Mouse (Mus musculus) spleen, adult 12 weeks (tissue): ENCODE data around the gene Plekha7.

Experiments used
- DNase-seq: peaks from one replicate; pipeline ENCODE4 v3.0.0; 2022; ENCODE audit warnings: low spot score

Plekha7 gene

DNA sequence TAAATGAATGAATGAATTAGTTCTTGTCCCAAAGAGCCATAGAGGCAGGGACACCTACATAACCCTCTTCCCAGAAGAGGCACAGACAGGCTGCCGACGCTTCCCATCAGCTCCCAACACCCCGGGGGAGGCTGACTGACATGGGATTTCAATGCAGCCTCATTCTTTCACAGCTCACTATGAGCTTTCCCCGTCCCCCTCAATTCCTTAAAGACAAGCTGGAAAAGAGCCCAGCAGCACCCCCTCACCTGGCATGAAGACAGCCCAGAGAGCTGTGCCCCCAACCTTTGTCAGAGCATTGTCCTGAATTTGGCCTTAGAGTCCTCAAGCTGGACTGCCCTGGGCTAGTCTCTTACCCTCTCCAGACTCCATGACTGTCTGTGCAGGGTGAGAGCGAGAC is 122.0 kb downstream of the Plekha7 start:
- DNase-seq, result no peak

DNA sequence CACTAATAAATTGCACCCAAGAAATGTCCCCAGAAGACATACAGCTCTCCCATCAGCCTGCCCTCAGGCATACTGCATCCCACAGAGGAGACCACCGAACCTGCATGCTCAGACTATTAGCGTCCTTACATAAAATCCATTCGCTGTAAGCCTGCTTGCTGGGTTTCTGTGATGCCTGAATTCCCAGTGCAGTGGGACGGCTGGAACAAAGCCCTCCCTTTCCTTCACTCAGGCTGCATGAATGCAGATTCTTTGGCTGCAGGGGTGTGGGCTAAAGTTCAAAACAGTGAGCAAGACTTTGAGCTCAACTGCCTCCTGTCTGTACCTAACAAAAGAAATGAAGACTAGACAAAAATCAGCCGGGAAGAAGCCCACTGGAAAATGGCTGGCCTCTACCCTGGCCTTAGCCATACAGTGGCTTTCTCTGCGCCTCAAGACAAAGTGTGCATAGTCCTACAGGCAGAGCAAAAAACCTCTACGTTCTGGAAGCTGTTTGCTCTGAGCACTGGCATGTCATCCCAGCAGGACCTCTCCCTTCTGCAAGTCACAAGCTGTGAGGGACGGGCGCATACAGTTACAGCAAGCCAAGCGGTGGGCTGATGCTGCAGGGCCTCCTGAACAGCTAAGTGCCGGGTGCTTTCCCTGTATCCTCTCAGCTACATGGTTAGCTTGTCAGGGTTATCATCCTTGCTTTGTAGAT is 123.7 kb downstream of the Plekha7 start:
- DNase-seq, result no peak

DNA sequence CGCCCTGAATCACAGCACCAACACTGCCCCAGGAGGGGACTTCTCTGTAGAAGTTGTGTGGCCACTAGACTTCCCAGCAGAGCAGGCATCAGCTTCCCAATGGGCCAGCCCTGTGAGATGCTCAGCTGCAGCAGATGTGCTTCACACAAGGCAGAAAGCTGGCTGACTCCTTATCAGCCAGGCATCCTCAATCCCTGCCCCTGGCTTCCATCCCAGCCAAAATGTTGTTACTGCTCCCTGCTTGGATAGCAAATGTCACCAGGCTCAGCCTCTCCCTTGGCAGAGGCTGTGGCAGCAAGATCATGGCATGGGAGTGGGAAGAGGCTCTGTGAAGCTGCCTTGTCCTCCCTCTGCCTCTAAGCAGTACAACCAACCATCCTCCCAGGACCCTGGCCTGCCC is 125.7 kb downstream of the Plekha7 start:
- no peak for DNase-seq

DNA sequence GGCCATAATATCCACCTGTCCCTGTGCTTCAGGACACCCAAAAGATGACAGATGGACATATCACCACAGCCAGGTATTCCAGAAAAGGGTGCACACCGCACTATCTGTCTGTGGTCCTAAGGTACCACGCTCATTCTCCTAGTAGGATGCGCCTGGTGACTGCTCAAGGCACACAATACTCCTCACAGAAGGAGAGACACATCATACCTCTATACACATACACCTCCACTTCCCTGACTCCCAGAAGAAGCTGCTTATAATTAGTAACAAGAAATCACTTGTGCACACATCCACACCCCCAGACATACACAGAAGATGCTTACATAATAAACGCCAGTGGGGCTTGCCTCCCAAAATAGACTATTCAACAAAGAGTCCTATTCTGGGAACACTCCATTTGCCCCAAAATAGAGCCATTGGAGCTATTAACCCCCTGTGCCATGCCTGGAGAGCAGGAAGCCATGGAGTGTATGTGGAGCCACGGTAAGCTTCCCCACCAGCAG is 126.7 kb downstream of the Plekha7 start:
- no peak for DNase-seq

DNA sequence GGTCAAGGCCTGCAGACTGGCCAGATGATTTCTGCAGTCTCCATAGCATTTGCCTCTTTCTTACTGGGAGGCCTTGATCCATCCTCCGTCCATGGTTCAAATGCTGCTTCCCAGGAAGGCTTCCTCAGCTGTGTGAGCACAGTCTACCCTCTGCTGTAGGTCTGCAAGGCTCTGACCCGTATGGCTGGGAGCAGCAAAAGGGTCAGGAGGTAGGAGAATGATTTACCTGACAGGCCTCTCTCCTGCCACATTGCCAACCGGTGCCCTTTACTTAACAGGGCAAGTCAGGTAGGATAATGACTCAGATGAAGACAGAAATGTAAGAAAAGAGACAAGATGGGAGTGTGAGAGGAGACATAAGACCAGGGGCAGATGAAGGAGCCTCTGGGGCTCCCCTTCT is 129.3 kb downstream of the Plekha7 start:
- DNase-seq, result no peak

DNA sequence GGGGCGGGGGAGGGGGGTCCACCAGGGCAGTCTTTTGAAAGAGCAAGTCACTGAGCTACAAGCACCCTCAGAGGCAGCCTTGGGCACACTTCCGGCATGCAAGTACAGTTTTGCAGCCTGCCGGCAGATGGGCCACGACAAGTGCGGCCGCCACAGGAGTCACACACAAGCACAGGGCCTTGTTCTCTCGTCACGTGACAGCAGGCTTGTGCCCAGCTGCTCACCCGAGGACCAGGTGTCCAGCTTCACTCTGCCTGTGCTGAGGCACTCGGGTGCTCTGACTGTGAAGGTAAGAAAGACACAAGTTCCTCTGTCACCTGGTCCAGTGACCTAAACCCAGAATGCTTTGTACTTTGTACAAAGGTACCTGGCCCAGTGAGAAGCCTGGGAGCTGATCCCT is 135.4 kb downstream of the Plekha7 start:
- no peak for DNase-seq

DNA sequence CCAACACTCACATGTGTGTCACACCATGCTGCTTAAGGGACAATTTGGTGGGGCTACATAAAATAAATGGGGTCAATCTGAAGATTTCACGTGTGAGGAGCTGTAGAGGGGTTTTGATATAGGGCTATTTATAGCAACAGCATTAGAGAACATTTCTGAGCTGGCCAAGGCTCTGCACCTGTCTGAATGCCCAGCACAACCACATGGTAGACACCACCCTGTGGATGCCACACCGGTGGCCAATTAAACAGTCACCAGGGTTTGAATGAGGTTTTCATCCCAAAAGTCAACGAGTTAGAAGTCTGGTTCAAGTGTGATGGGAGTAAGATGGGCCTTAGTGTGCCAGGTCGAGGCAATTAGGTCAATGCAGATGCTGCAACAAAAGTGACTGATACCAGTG is 138.8 kb downstream of the Plekha7 start:
- no peak for DNase-seq

DNA sequence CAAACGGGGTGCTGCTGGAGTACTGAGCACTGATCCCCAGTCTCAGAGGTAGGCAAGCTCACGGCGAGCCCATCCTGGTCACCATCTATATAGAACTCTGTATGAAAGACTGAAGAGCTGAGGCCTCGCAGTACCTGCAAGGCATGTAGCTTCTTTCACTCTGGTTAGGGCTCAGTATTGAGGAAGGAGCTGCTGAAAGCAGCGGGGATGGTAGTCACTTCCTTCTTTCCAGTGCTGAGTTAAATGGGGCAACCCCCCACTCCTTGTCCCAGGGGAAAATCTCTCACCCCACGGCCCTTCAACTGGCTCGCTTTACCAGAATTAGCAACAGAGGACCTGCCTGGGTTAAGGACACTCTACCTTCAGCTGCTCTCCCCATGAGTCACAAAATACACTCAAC is 140.0 kb downstream of the Plekha7 start:
- DNase-seq, result no peak

DNA sequence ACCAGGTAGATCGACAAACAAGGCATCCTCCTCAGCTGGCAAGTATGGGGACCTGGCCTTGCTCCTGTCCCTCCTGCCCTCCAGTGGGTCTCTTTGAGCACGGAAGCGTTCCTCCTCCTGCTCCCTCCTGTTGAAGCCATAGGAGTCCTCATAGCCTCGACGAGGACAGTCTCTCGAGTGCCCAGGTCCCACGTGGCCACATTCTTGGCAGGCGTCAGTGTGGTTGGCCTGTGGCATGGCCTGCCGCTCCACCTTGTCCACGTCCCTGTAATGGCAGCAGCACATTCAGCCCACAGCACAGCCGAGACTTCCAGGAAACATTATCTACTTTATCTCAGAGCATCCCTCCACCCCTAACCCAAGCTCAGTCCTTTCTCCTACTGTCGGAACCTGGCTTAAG is 143.9 kb downstream of the Plekha7 start:
- no peak for DNase-seq

DNA sequence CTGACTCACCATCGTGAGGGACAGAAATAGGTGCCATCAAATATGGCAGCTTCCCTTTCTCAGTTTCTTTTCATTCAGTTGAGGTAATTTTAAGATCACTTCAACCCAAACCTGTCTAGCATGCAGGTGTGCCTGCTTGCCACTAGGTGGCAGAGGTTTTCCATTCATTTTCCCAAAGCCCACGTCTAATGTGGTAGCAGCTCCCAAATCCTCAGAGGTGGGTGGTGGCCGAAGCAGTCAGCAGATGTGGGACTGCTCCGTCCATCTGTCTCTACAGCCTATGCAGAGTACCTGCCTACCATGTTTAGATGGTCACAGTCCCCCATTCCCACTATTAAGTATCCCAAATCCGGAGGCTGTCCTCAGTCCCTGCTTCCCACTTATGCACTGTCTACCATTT is 146.6 kb downstream of the Plekha7 start:
- DNase-seq, result no peak

DNA sequence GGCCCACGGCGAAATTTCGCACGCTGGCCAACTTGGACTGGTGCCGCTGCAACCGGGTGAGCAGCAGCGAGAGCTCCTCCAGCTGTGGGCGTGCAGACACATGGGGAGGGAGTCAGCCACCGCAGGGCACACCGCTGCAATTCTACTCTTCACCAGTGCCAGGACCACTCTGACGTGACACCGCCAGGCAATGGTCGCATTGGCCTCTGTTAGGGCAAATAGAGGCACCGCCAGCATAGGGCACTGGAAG is 151.4 kb downstream of the Plekha7 start:
- no peak for DNase-seq

DNA sequence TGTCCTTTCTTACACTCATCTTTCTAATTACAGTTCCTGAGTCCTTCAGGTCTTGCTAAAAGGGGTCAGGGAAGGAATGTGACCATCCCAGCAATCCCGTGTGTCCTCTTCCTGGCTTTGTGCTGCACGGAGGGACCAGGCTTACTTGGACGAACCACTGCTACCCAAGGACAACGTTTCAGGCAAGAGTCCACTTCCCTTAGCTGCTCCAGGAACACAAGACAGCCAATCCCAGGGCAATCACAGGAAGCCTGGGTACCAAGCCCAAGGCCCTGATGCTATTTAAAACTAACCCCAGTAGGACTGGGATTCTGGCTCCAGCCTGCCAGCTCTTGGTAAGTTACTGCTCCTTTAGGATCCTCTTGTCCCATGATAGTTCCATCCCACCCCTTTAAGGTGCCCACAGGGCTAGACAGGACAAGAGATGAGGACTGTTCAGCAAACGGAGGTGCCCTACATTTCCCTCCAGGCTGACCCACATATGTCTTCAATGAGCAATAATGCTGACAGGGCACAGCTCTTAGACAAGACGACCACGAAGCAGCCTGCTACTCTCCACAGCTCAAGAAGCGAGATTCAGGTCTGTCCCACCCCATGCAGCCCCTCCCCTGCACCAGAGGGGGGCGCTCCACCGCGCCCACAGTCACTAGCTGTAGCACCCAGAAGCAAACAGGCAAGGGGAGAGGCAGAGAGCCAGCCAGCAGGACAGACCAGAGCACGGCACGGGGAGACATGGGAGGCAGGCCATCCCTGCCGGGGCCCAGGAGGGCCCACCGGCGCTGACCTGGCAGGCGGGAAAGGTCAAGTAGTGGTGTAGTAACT is 151.9 kb downstream of the Plekha7 start:
- no peak for DNase-seq

DNA sequence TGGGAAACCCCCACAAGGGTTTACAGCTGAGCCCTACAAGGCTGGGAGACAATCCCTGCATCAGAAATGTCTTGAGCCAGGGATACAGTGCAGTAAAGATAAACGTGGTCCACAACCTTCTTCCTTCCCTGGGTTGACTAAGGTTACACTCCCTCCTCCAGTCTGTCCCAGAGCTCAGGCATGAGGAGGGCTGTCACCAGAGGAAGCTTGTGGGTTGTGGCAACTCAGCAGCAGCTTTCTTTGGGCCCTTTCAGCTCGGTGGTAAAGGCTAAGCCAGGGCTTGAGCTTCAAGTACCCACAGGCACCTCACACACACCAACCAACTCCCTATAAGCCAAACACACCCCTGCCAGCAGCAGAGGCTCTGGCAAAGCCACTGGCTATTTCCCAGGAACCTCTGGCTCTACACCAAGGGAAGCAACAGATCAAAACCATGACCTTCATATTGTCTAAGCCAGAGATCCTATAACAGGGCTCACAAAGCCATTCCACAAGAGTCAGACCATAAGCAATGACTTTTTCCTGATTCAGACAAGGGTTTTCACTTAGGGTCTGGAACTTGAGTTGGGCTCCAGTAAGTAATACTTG is 154.3 kb downstream of the Plekha7 start:
- no peak for DNase-seq

DNA sequence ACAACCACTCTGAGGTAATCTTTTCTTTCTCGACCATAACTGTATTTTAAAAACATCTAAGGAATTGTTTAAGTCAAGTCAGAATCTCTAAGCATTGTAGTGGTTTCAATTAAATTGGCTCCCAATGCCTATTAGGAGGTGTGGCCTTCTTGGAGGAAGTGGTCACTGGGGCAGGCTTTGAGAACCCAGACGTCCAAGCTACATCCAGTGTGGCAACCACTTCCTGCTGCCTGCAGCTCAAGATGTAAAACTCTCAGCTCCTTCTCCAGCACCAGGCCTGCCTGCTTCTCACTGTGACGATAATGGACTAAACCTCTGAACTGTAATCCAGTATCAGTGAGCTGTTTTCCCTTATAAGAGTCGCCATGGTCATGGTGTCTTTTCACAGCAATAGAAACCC is 158.6 kb downstream of the Plekha7 start:
- DNase-seq, result no peak

DNA sequence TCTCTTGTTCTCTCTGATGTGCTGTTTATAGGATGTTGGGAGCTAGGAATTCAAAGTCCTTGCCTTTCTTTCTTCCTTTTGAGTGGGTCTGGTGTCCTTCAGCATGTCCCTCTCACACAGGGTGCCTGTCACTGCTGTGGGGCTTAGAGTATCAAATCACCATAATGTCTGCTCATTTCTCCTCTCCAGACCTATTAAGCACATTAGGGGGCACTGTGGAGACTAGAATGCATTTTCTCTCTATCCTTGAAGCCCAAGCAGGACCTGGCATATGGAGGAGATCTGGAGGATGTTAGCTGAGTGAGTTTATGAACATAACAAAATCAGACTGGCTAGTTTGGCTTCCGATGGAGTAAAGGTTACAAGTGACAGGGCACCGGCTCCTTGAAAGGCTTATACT is 161.1 kb downstream of the Plekha7 start:
- DNase-seq, result no peak

DNA sequence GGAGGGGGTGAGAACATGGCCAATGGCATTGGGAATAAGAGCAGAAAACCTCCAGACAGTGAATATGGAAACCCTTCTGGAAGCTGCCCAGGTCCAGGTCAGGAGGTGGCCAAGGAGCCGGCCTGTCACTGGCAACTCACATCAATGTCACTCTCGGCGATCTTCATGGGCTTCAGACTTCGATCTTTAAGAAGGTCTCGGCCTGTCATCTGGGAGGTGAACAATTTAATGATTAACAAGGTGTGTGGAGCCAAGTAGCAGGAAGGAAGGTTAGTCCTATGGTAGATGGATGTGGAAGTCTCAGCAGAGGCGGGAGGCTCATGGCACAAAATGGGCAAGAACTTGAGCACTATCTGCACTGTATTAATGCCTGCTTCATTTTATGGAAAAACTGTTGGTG is 163.1 kb downstream of the Plekha7 start:
- no peak for DNase-seq

DNA sequence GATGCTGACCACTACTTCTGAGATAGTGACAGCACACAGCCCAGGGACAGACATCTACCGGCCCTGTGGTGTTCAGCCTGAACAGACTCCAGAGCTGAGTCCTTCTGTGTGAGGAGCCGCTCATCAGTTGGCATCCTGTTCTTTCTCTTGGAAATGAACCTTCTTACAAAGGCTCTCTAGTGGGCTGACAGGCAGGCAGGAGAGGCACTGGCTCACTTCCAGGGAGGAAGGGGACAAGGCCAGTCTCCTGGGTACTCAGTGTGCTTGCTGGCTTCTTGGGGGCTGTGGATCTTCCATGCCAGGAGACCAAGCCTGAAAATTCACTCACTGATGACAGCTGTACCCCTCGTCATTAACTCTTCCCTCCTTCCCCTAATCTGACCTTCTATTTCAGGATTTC is 170.5 kb downstream of the Plekha7 start:
- no peak for DNase-seq

DNA sequence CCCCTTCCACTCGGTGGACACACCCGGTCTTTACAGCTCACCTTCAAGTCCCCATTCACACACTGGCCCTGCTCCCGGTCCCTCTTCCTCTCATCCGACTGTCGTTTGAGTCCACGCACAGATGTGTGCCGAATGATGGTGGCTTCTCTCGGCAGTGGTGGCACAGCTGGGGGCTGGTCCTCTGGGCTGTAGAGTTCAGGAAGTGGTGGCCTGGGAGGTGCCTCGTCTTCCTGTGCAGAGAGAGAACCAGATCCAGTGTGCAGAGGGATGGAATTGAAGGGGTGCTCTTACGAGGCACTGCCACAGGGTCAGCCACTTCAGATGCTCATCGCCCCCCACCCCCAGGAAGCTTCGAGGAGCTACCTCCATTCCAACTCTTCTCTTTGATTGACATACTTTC is 171.0 kb downstream of the Plekha7 start:
- no peak for DNase-seq

DNA sequence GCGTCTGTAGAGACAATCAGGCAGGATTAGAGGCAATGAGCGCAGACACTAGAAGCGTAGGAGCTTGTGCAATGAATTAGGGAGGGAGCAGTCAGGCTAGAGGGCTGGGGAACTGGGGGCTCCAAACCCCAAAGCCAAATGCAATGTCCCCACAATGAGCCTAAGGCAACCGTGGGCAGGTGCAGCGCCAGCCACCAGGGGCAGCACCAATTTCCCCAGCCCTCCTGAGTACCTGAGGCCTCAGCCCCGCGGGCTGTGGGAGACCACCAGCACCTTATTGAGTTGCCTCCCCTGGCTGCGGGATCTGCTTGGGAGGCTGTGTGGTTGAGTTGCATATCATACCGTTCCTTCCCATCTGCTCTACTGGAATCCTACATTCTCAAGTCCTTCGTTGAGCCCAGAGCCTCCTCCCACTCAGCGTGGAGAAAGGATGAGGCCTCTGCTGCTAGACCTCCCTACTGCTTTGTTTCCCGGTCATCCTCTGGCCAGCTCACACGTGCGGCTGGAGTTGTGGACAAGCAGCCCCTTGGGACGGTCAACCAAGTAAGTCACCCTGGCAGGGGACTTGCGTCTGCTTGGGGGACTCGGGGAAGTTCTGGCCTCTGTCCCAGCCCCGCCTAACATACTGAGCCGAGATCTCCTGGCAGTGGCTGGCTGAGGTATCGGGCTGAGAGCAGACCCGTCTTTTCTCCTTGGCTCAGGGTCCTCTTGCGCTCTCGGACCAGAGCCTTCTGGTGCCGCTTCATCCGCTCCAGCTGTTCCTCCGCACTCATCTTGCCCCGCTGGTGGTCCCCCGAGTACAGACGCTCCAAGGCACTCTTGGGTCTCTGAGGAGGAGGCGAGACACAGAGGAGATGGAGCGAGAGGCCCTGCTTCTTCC is 173.5 kb downstream of the Plekha7 start:
- no peak for DNase-seq

DNA sequence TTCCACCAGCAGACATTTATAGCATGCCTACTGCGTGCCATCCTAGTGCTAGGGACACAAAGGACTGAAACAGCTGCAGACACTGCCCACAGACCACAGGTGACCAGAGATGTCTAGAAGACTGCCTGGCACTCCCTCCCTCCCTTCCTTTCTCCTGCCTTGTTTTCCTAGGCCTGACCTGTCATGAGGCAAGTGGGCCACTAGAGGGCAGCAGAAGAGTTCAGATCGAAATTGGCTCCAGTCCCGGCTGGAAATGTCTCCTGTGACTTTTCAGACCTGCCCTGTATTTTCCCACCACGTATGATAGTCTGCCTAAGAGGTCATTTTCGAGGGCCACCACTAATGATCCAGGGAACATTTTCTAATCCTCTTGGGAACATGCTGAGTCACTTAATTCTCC is 176.1 kb downstream of the Plekha7 start:
- no peak for DNase-seq

DNA sequence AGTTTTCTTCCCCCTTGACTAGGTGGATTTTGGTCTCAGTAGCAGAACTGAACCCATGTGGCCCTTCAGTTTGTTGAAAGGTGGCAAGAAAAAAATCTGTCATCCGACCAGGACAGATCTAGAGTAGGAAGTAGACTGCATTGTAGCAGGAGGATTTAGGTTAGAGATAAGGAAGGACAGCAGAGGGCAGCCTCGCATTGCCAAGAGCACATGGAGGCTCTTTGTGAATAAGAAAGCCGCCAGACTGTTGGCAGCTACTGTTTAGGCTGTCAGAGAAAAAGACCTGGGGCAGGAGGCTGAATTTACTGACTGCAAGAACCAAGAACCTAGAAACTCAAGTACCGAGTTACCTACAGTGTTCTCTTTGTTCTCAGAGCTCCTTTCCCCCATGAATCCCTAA is 176.8 kb downstream of the Plekha7 start:
- DNase-seq, result no peak

DNA sequence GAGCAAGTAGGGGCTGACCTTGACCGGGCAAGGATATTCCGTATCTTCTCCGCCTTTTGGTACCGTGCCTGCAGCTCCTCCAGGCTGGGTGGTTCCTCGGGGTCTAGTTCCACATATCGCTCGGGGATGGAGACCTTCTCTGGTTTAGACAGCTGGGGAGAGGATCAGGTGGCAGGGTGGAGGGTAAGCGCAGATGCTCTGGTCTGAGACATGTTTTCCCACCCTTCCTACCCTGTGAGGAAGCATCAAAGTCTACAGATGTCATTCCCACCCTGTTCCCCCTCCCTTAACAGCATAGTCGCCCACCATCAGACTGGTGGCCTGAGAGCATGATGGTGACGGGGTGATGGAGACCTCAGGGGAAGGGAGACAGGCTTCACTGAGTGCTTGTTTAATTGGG is 178.8 kb downstream of the Plekha7 start:
- no peak for DNase-seq

DNA sequence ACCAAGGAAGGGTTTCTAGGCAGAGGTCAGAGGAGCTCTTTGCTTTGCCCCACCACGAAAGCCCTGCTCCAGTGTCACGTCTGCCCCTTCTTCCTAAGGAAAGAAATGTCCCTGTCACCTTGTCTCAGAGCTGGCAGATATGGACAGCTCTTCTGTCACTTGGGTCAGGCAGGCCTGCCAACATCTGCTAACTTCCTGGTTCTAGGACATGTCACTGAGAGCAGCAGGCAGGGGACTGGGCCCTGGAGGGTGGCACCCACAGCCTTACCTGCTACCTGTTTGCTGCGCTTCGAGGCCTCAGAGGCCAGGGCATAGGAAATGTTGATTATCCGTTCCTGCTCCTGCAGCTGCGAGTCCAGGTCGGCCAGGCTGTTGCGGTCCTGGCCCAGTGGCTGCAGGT is 179.9 kb downstream of the Plekha7 start:
- DNase-seq, result no peak
